Mouse (Mus musculus): ENCODE measurements at regions not wholly inside any gene's neighbourhood (a gene's known extent, or its start where the extent isn't known, plus 50 kb on each side); places are given as distances from the start of the nearest gene placed in this dataset.

- DNase-seq (ENCODE audit: low spot score in 2 of 2): no peak
Measured at GRCm38 (mm10) chr19:21337201-21337600, 65.1 kb downstream of the Zfand5 start.

- peak in 1 of 2 experiments; percentile 9 for DNase-seq (ENCODE audit: low spot score in 2 of 2)
Measured at GRCm38 (mm10) chr19:21340563-21340962, 68.5 kb downstream of the Zfand5 start.

All from gastrocnemius, postnatal 4 days (tissue).